In genomic region chr12:7297026-7297425, GRCm38 (mm10) we compare ENCODE assay signal across 26 mouse cellular contexts.
DNase-seq lines count a peak whose midpoint lies in the region; ATAC-seq and TF ChIP-seq lines count a peak whose summit lies in the region.
"Had no signal": no experiment of that assay in that cellular context is flagged by ENCODE, and none has a peak within 500 bp of the region (broad histone marks: within the 10 kb centered on the region; RNA-seq: fewer than 3 reads in every experiment).

No protein-coding gene starts in this region.

- H3K4me1 ChIP-seq in forebrain, embryonic 14.5 days (ENCODE audit: control insufficient read depth, insufficient read depth, low read length), result no peaks in the 10 kb centered on the region
- H3K4me1 ChIP-seq in forebrain, postnatal 0 days (ENCODE audit: insufficient read depth), result no peaks in the 10 kb centered on the region
- no peaks in the 10 kb centered on the region for H3K4me1 ChIP-seq in midbrain, embryonic 14.5 days (ENCODE audit: control insufficient read depth, insufficient read depth, low read length)
- no peaks in the 10 kb centered on the region for H3K4me1 ChIP-seq in midbrain, postnatal 0 days (ENCODE audit: insufficient read depth, low read length)
- H3K4me1 ChIP-seq: embryonic facial prominence, embryonic 13.5 days; embryonic facial prominence, embryonic 15.5 days had no signal

- TF ChIP-seq CTCF in forebrain, postnatal 0 days (IDR thresholded peaks at IDR 0.05; ENCODE audit: low read depth), result no peak
- no peak for TF ChIP-seq CTCF in midbrain, postnatal 0 days (IDR thresholded peaks at IDR 0.05)

- no peak overlapping the region for H3K4me2 ChIP-seq in forebrain, embryonic 14.5 days (ENCODE audit: low read length)
- H3K4me2 ChIP-seq in forebrain, postnatal 0 days (ENCODE audit: low read depth), result no peak overlapping the region
- no peak overlapping the region for H3K4me2 ChIP-seq in midbrain, embryonic 14.5 days (ENCODE audit: low read length)
- no peak overlapping the region for H3K4me2 ChIP-seq in midbrain, postnatal 0 days (ENCODE audit: low read depth, low read length, poor library complexity, severe bottlenecking)
- H3K4me2 ChIP-seq: embryonic facial prominence, embryonic 13.5 days; embryonic facial prominence, embryonic 15.5 days; forebrain, embryonic 12.5 days; forebrain, embryonic 15.5 days had no signal

- no peak overlapping the region for H3K27ac ChIP-seq in forebrain, embryonic 14.5 days (ENCODE audit: low read depth, low read length)
- no peak overlapping the region for H3K27ac ChIP-seq in forebrain, postnatal 0 days (ENCODE audit: low read depth, low read length)
- H3K27ac ChIP-seq in midbrain, embryonic 14.5 days (replicated peaks; ENCODE audit: low read depth, low read length), result no peak overlapping the region
- no peak overlapping the region for H3K27ac ChIP-seq in midbrain, postnatal 0 days (ENCODE audit: low read depth, low read length)
- H3K27ac ChIP-seq: embryonic facial prominence, embryonic 13.5 days; embryonic facial prominence, embryonic 15.5 days; forebrain, embryonic 10.5 days; forebrain, embryonic 12.5 days; forebrain, embryonic 15.5 days had no signal

- peak; percentile 17 to 35 for DNase-seq in cerebellum, postnatal 10 days
- DNase-seq in cerebellum, adult 9-11 months, result no peak
- peak; percentile 55 for DNase-seq in forebrain, embryonic 14.5 days (ENCODE audit: low spot score)
- DNase-seq in forebrain, postnatal 0 days, result no peak
- DNase-seq in midbrain, embryonic 14.5 days, result peak; percentile 18
- DNase-seq in midbrain, postnatal 0 days (ENCODE audit: low spot score), result no peak
- DNase-seq: adrenal gland, adult 8-10 months; adrenal gland, postnatal 14 days; adrenal gland, postnatal 36 days; B cell, adult 2 months; cerebellum, adult 11 months; cerebellum, adult 18-20 months; cerebellum, adult 8-10 months; cerebellum, postnatal 25 days; embryo, embryonic 11 days had no signal

- H3K27me3 ChIP-seq in forebrain, embryonic 14.5 days (replicated peaks; ENCODE audit: control insufficient read depth, insufficient read depth, low read length), result no peaks in the 10 kb centered on the region
- no peaks in the 10 kb centered on the region for H3K27me3 ChIP-seq in forebrain, postnatal 0 days (ENCODE audit: insufficient read depth, low read length)
- H3K27me3 ChIP-seq in midbrain, embryonic 14.5 days (ENCODE audit: control insufficient read depth, insufficient read depth, low read length), result no peaks in the 10 kb centered on the region
- no peaks in the 10 kb centered on the region for H3K27me3 ChIP-seq in midbrain, postnatal 0 days (ENCODE audit: insufficient read depth, low read length)
- H3K27me3 ChIP-seq: CH12.LX; embryonic facial prominence, embryonic 13.5 days; embryonic facial prominence, embryonic 15.5 days; forebrain, embryonic 12.5 days; forebrain, embryonic 15.5 days; Patski had no signal

- 48% methylated on average over 2 of the region's 2 CpGs for WGBS in forebrain, embryonic 14.5 days
- 40% methylated on average over 2 of the region's 2 CpGs for WGBS in forebrain, postnatal 0 days
- WGBS in midbrain, embryonic 14.5 days, result 75% methylated on average over 2 of the region's 2 CpGs
- WGBS in midbrain, postnatal 0 days, result 60% methylated on average over 2 of the region's 2 CpGs

- H3K9ac ChIP-seq in forebrain, embryonic 14.5 days (ENCODE audit: low read length), result no peak overlapping the region
- no peak overlapping the region for H3K9ac ChIP-seq in forebrain, postnatal 0 days
- H3K9ac ChIP-seq in midbrain, embryonic 14.5 days (replicated peaks; ENCODE audit: low read length), result no peak overlapping the region
- no peak overlapping the region for H3K9ac ChIP-seq in midbrain, postnatal 0 days (replicated peaks; ENCODE audit: low read length, poor library complexity, severe bottlenecking)
- H3K9ac ChIP-seq: embryonic facial prominence, embryonic 13.5 days; embryonic facial prominence, embryonic 15.5 days; forebrain, embryonic 12.5 days; forebrain, embryonic 15.5 days had no signal

- no peak overlapping the region for H3K4me3 ChIP-seq in forebrain, embryonic 14.5 days (ENCODE audit: low read depth, low read length)
- H3K4me3 ChIP-seq in forebrain, postnatal 0 days (ENCODE audit: low read depth, low read length), result no peak overlapping the region
- H3K4me3 ChIP-seq in midbrain, embryonic 14.5 days (replicated peaks; ENCODE audit: low read depth, low read length), result no peak overlapping the region
- H3K4me3 ChIP-seq in midbrain, postnatal 0 days (ENCODE audit: low read depth, low read length), result no peak overlapping the region
- H3K4me3 ChIP-seq: embryonic facial prominence, embryonic 13.5 days; embryonic facial prominence, embryonic 15.5 days; erythroblast, embryonic 14.5 days; forebrain, embryonic 10.5 days; forebrain, embryonic 12.5 days; forebrain, embryonic 15.5 days had no signal

- no peaks in the 10 kb centered on the region for H3K9me3 ChIP-seq in forebrain, embryonic 14.5 days (replicated peaks; ENCODE audit: control insufficient read depth, low read length)
- no peaks in the 10 kb centered on the region for H3K9me3 ChIP-seq in forebrain, postnatal 0 days (ENCODE audit: low read length)
- no peaks in the 10 kb centered on the region for H3K9me3 ChIP-seq in midbrain, embryonic 14.5 days (ENCODE audit: control insufficient read depth, low read length)
- no peaks in the 10 kb centered on the region for H3K9me3 ChIP-seq in midbrain, postnatal 0 days (ENCODE audit: low read length)
- H3K9me3 ChIP-seq: embryonic facial prominence, embryonic 13.5 days; embryonic facial prominence, embryonic 15.5 days; forebrain, embryonic 10.5 days; forebrain, embryonic 12.5 days; forebrain, embryonic 15.5 days had no signal

- no peaks in the 10 kb centered on the region for H3K36me3 ChIP-seq in forebrain, embryonic 14.5 days (ENCODE audit: control insufficient read depth, insufficient read depth, low read length)
- no peaks in the 10 kb centered on the region for H3K36me3 ChIP-seq in forebrain, postnatal 0 days (ENCODE audit: insufficient read depth)
- H3K36me3 ChIP-seq in midbrain, embryonic 14.5 days (ENCODE audit: control insufficient read depth, insufficient read depth, low read length), result no peaks in the 10 kb centered on the region
- no peaks in the 10 kb centered on the region for H3K36me3 ChIP-seq in midbrain, postnatal 0 days (ENCODE audit: insufficient read depth, low read length)
- H3K36me3 ChIP-seq: embryonic facial prominence, embryonic 13.5 days; embryonic facial prominence, embryonic 15.5 days; forebrain, embryonic 10.5 days; forebrain, embryonic 12.5 days; forebrain, embryonic 15.5 days; G1E had no signal

- no peak for ATAC-seq in forebrain, embryonic 14.5 days
- no peak for ATAC-seq in forebrain, postnatal 0 days
- ATAC-seq in midbrain, embryonic 14.5 days (ENCODE audit: low FRiP score, low TSS enrichment), result no peak
- no peak for ATAC-seq in midbrain, postnatal 0 days (ENCODE audit: low FRiP score)
- ATAC-seq: activated CD4-positive, CD25-positive, alpha-beta regulatory T cell, adult 4 months; CD4-positive, CD25-positive, alpha-beta regulatory T cell, adult 4 months; forebrain, embryonic 15.5 days; Patski had no signal

Comparison
In these comparisons a context has a peak if more than half of its experiments do, and no peak if none do; other contexts are left out.
1. DNase-seq: peak in cerebellum, postnatal 10 days (2 of 2), forebrain, embryonic 14.5 days (single experiment) and midbrain, embryonic 14.5 days (single experiment); none in cerebellum, adult 9-11 months (single experiment), forebrain, postnatal 0 days (single experiment) and midbrain, postnatal 0 days (single experiment).